Mouse (Mus musculus): Measurements from ENCODE around the gene Coro2b. TPM values are rescaled to one million over a fixed set of nuclear protein-coding genes. Genes with fewer than 3 reads are reported as not detected.

The Coro2b gene
- polyA plus RNA-seq, 1 experiment from 2014 or later, result 10.3 TPM

- Histone ChIP-seq H3K9ac (no peak overlapping the region), H3K4me2 (replicated peaks) (no peak overlapping the region), H3K27ac (replicated peaks) (no peak overlapping the region), H3K36me3 (no peaks in the 10 kb centered on the region), H3K27me3 (no peaks in the 10 kb centered on the region), H3K4me3 (replicated peaks) (no peak overlapping the region), H3K4me1 (peaks cover 5% of the 10 kb centered on the region), H3K9me3 (replicated peaks) (no peaks in the 10 kb centered on the region)
- 86% methylated on average over 14 of the region's 14 CpGs for WGBS
- no peak for ATAC-seq (ENCODE audit: insufficient number of reproducible peaks, low FRiP score, low TSS enrichment, low read depth)
These were observed 65.2 kb downstream of the Coro2b start for GRCm38 (mm10) chr9:62471541-62472189.

DNA sequence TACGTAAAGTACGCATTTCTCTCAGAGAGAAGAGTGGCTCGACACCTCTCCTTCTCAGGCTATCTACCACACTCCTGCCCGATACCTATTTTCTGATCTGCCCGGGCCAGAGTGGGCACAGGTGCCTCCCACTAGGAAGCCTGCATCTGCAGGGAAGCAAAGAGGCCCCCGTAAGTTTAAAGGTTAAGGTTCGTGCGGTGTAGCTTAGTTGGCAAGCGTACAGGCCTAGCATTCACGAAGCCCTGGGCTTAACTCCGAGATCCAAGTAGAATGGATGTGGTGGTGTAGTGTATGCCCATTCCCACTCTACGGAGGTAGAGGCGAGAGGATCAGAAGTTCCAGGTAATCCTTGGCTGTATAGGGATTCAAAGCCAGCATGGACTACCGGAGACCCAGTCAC, 65.8 kb downstream of the Coro2b start:
- H3K36me3 ChIP-seq, result no peaks in the 10 kb centered on the region
- H3K4me1 ChIP-seq, result peaks cover 5% of the 10 kb centered on the region
- H3K27me3 ChIP-seq, result no peaks in the 10 kb centered on the region
- no peaks in the 10 kb centered on the region for H3K9me3 ChIP-seq (replicated peaks)
- 88% methylated on average over 14 of the region's 14 CpGs for WGBS
- H3K4me3 ChIP-seq (replicated peaks), result no peak overlapping the region
- H3K27ac ChIP-seq (replicated peaks), result no peak overlapping the region
- H3K9ac ChIP-seq, result no peak overlapping the region
- no peak for ATAC-seq (ENCODE audit: insufficient number of reproducible peaks, low FRiP score, low TSS enrichment, low read depth)
- H3K4me2 ChIP-seq (replicated peaks), result no peak overlapping the region

- Histone ChIP-seq H3K4me2 (replicated peaks) (no peak overlapping the region), H3K4me3 (replicated peaks) (no peak overlapping the region), H3K36me3 (no peaks in the 10 kb centered on the region), H3K9me3 (replicated peaks) (no peaks in the 10 kb centered on the region), H3K4me1 (peaks cover 5% of the 10 kb centered on the region), H3K27me3 (no peaks in the 10 kb centered on the region), H3K9ac (no peak overlapping the region), H3K27ac (replicated peaks) (no peak overlapping the region)
- 0% methylated on average over 1 of the region's 1 CpGs for WGBS
- ATAC-seq (ENCODE audit: insufficient number of reproducible peaks, low FRiP score, low TSS enrichment, low read depth), result 0 out of 2 replicates have a peak, but pooled peaks have one; percentile 40
These were observed 66.4 kb downstream of the Coro2b start for GRCm38 (mm10) chr9:62470398-62470797.

- H3K4me1 ChIP-seq, result peaks cover 5% of the 10 kb centered on the region
- H3K9ac ChIP-seq, result no peak overlapping the region
- H3K27ac ChIP-seq (replicated peaks), result no peak overlapping the region
- H3K9me3 ChIP-seq (replicated peaks), result no peaks in the 10 kb centered on the region
- ATAC-seq (ENCODE audit: insufficient number of reproducible peaks, low FRiP score, low TSS enrichment, low read depth), result no peak
- H3K4me3 ChIP-seq (replicated peaks), result no peak overlapping the region
- no peaks in the 10 kb centered on the region for H3K36me3 ChIP-seq
- WGBS, result 80% methylated on average over 10 of the region's 10 CpGs
- no peaks in the 10 kb centered on the region for H3K27me3 ChIP-seq
- no peak overlapping the region for H3K4me2 ChIP-seq (replicated peaks)
These were observed 67.1 kb downstream of the Coro2b start for GRCm38 (mm10) chr9:62469696-62470095.

DNA sequence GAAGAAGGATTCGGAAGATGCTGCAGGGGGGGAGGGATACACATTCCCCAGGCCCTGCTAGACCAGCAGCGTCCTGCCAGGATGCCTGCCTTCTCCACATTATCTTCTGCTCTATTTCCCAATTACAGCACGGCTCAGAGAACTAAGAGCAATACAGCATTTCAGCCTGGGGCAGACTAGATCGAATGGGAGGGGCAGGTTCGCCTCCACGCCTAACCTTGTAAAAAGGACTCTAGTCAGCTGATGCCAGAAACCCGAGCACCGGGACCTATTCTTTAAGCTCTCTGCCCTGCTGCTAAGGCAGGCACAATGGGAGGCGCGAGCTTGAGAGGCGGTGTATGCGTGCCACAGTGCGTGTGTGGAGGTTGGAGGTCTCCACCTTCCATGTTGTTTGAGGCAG, 67.7 kb downstream of the Coro2b start:
- Histone ChIP-seq H3K9ac (no peak overlapping the region), H3K9me3 (replicated peaks) (no peaks in the 10 kb centered on the region), H3K36me3 (no peaks in the 10 kb centered on the region), H3K27me3 (no peaks in the 10 kb centered on the region), H3K4me1 (peaks cover 1% of the 10 kb centered on the region), H3K27ac (replicated peaks) (no peak overlapping the region), H3K4me2 (replicated peaks) (no peak overlapping the region), H3K4me3 (replicated peaks) (no peak overlapping the region)
- 44% methylated on average over 13 of the region's 13 CpGs for WGBS
- no peak for ATAC-seq (ENCODE audit: insufficient number of reproducible peaks, low FRiP score, low TSS enrichment, low read depth)

- no peak overlapping the region for H3K27ac ChIP-seq (replicated peaks)
- no peaks in the 10 kb centered on the region for H3K9me3 ChIP-seq (replicated peaks)
These were observed 69.4 kb downstream of the Coro2b start for GRCm38 (mm10) chr9:62467413-62467784.

GRCm38 (mm10) chr9:62466742-62467412, 70.0 kb downstream of the Coro2b start:
- Histone ChIP-seq H3K27ac (replicated peaks) (no peak overlapping the region), H3K36me3 (no peaks in the 10 kb centered on the region), H3K27me3 (no peaks in the 10 kb centered on the region), H3K4me1 (no peaks in the 10 kb centered on the region), H3K9me3 (replicated peaks) (no peaks in the 10 kb centered on the region), H3K9ac (no peak overlapping the region), H3K4me2 (replicated peaks) (no peak overlapping the region), H3K4me3 (replicated peaks) (no peak overlapping the region)
- WGBS, result 77% methylated on average over 11 of the region's 11 CpGs
- ATAC-seq (ENCODE audit: insufficient number of reproducible peaks, low FRiP score, low TSS enrichment, low read depth), result no peak

More at GRCm38 (mm10) chr9:62467413-62467784, 69.4 kb downstream of the Coro2b start:
- Histone ChIP-seq H3K4me2 (replicated peaks) (no peak overlapping the region), H3K4me1 (no peaks in the 10 kb centered on the region), H3K9ac (no peak overlapping the region), H3K36me3 (no peaks in the 10 kb centered on the region), H3K4me3 (replicated peaks) (no peak overlapping the region), H3K27me3 (no peaks in the 10 kb centered on the region)
- ATAC-seq (ENCODE audit: insufficient number of reproducible peaks, low FRiP score, low TSS enrichment, low read depth), result no peak
- WGBS, result 56% methylated on average over 1 of the region's 1 CpGs

DNA sequence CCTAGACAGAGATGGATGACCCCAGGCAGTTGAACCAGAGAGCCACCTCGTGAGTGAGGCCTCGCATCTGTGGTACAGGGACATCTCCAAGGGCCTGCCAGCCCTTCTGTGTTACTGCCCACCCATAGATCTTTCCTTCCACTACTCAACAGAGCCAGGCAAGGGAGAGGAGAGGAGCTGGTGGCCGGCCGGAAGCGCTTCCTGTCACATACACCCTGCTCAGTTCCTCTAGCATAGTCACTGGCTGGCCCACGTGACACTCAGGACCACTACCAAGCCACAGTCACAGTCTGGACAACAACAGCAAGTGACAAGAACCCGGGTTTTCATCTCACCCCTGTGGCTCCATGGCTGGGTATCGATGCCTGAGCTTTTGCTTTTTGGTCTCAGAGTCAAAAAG, 70.8 kb downstream of the Coro2b start:
- no peaks in the 10 kb centered on the region for H3K36me3 ChIP-seq
- no peaks in the 10 kb centered on the region for H3K9me3 ChIP-seq (replicated peaks)
- WGBS, result 78% methylated on average over 8 of the region's 8 CpGs
- no peaks in the 10 kb centered on the region for H3K4me1 ChIP-seq
- H3K4me3 ChIP-seq (replicated peaks), result no peak overlapping the region
- ATAC-seq (ENCODE audit: insufficient number of reproducible peaks, low FRiP score, low TSS enrichment, low read depth), result no peak
- no peak overlapping the region for H3K9ac ChIP-seq
- H3K27me3 ChIP-seq, result no peaks in the 10 kb centered on the region
- no peak overlapping the region for H3K4me2 ChIP-seq (replicated peaks)
- no peak overlapping the region for H3K27ac ChIP-seq (replicated peaks)

DNA sequence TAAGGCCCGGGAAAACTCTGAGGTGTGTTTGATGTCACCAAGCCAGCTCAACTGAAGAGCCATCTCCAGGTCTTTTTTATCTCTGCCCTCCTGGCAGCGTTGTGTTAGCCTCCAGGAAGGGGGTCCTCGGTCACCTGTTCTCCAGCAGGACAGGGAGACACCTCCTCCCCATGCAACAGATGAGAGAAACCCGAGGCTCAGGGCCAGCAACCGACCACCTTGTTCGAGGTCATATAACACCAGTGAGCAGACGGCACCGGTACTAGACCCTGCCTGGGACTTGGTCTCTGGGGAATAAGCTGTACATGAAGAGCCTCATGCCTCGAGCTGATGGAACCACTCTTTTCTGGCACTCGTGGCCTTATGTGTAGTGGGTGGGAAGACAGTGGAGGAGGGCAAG, 72.1 kb downstream of the Coro2b start:
- no peak for ATAC-seq (ENCODE audit: insufficient number of reproducible peaks, low FRiP score, low TSS enrichment, low read depth)
- no peaks in the 10 kb centered on the region for H3K9me3 ChIP-seq (replicated peaks)
- H3K27me3 ChIP-seq, result no peaks in the 10 kb centered on the region
- H3K27ac ChIP-seq (replicated peaks), result no peak overlapping the region
- no peaks in the 10 kb centered on the region for H3K36me3 ChIP-seq
- H3K4me2 ChIP-seq (replicated peaks), result no peak overlapping the region
- WGBS, result 66% methylated on average over 10 of the region's 10 CpGs
- H3K4me3 ChIP-seq (replicated peaks), result no peak overlapping the region
- H3K9ac ChIP-seq, result no peak overlapping the region
- no peaks in the 10 kb centered on the region for H3K4me1 ChIP-seq

GRCm38 (mm10) chr9:62461766-62462165, 75.1 kb downstream of the Coro2b start:
- no peaks in the 10 kb centered on the region for H3K9me3 ChIP-seq (replicated peaks)
- no peak overlapping the region for H3K27ac ChIP-seq (replicated peaks)
- H3K36me3 ChIP-seq, result no peaks in the 10 kb centered on the region
- H3K4me2 ChIP-seq (replicated peaks), result no peak overlapping the region
- no peak overlapping the region for H3K4me3 ChIP-seq (replicated peaks)
- H3K9ac ChIP-seq, result no peak overlapping the region
- no peak for ATAC-seq (ENCODE audit: insufficient number of reproducible peaks, low FRiP score, low TSS enrichment, low read depth)
- no peaks in the 10 kb centered on the region for H3K4me1 ChIP-seq
- WGBS, result 86% methylated on average over 1 of the region's 1 CpGs
- H3K27me3 ChIP-seq, result no peaks in the 10 kb centered on the region

DNA sequence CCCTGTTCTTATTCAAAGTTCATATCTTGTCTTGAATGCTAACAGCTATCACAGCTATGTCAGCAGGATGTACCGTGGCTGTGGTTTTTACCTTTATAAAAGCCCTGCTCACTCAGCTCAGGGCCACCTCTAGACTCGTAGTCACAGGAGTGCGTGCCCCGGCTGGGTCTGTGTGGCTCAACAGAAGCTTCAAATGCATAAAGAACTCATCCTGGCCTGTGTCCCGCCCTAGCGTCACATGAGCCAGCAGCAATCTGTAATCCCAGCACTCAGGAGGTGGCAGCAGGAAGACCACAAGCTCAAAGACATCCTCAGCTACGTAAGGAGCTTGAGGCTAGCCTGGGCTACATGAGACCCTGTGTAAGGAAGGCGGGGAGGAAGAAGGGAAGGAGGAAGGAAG, 75.7 kb downstream of the Coro2b start:
- no peak for ATAC-seq (ENCODE audit: insufficient number of reproducible peaks, low FRiP score, low TSS enrichment, low read depth)
- WGBS, result 76% methylated on average over 8 of the region's 8 CpGs
- no peaks in the 10 kb centered on the region for H3K36me3 ChIP-seq
- H3K9me3 ChIP-seq (replicated peaks), result no peaks in the 10 kb centered on the region
- H3K4me3 ChIP-seq (replicated peaks), result no peak overlapping the region
- no peak overlapping the region for H3K4me2 ChIP-seq (replicated peaks)
- no peak overlapping the region for H3K27ac ChIP-seq (replicated peaks)
- no peak overlapping the region for H3K9ac ChIP-seq
- H3K27me3 ChIP-seq, result no peaks in the 10 kb centered on the region
- peaks cover 1% of the 10 kb centered on the region for H3K4me1 ChIP-seq

DNA sequence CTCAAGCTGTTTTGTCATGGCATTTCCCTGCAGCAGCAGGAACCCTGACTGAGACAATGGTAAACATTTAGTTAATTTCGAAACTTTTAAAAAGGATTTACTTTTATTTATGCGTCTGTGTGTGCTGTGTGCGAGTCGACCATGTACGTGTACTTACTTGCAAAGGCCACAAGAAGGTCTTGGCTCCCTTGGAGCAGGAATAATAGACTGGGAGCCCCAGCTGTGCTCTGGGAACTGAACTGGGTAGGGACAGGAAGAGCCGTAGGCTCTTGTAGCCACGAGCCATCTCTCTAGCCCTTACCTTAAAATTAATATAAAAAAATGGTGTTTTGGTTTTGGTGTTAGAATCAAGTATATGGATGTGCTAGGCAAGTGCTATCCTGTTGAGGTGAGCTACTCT, 76.8 kb downstream of the Coro2b start:
- H3K9ac ChIP-seq, result no peak overlapping the region
- H3K9me3 ChIP-seq (replicated peaks), result no peaks in the 10 kb centered on the region
- H3K4me3 ChIP-seq (replicated peaks), result no peak overlapping the region
- H3K36me3 ChIP-seq, result no peaks in the 10 kb centered on the region
- H3K4me2 ChIP-seq (replicated peaks), result no peak overlapping the region
- WGBS, result 82% methylated on average over 7 of the region's 7 CpGs
- no peak for ATAC-seq (ENCODE audit: insufficient number of reproducible peaks, low FRiP score, low TSS enrichment, low read depth)
- no peak overlapping the region for H3K27ac ChIP-seq (replicated peaks)
- peaks cover 11% of the 10 kb centered on the region for H3K4me1 ChIP-seq
- no peaks in the 10 kb centered on the region for H3K27me3 ChIP-seq

All from embryonic facial prominence, embryonic 15.5 days (tissue).